Mouse (Mus musculus) spleen, adult 2 months (tissue): Measurements from ENCODE around the gene Ube2t.

Experiments used
- CTCF ChIP-seq: fragments of 200-500 bp; IDR thresholded peaks from 2 replicates; pipeline ENCODE4 v1.5.1; 2011; ENCODE audit warnings: mild to moderate bottlenecking, inconsistent platforms; ENCODE audit not compliant: insufficient read depth, insufficient read length, insufficient replicate concordance; ENCODE audit errors: extremely low read depth
- POLR2A ChIP-seq: fragments of 200-500 bp; IDR thresholded peaks from 2 replicates; pipeline ENCODE4 v1.6.1; 2011; ENCODE audit warnings: low read depth, low read length, inconsistent platforms

- TF ChIP-seq CTCF (no peak), POLR2A (no peak)
Observed at GRCm38 (mm10) chr1:134998231-134998630, 35.9 kb downstream of the Ube2t start.
